Mouse (Mus musculus): ENCODE results near the gene Gm10320.
A peak's percentile ranks its signal among the peaks of the same experiment; 100 is the strongest.

Gene Gm10320

DNA sequence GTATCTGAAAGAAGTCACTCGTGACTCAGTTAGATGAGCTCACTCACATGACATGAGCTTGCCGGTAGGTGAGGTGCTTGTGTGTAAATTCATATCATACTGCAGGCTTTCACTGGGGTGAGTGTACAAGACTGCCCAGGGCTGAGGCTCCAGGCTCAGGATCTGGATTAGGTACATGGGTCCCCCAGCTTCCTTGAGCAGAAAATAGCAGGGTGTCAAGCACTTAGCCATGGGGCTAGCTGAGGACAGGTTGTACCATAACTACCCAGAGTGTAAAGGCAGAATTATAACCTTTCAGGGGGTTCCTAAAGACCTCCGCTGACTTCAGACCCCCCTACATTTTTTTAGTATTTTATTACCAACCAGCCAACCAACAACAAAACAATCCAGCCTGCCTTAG is at the start of gene Gm10320:
Gm10320 (minus strand) TSS at position 93 of the 400 bp plus-strand sequence.
- DNase-seq = no peak

DNA sequence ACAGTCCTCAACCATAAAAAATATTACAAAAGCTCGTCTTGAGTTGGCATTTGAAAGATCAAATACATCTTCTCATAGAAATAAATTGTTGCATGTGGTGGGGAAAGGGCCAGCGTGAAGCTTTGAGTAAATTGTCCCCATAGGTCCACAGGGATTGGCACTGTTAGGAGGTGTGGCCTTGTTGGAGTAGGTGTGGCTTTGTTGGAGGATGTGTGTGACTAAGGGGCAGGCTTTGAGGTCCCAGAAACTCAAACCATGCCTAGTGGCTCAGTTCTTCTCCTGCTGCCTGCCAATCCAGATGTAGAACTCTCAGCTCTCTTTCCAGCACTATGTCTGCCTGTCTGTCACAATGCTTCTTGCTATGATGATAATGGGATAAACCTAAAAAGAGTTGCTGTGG is 49.8 kb upstream of the Gm10320 start:
- DNase-seq = no peak

DNA sequence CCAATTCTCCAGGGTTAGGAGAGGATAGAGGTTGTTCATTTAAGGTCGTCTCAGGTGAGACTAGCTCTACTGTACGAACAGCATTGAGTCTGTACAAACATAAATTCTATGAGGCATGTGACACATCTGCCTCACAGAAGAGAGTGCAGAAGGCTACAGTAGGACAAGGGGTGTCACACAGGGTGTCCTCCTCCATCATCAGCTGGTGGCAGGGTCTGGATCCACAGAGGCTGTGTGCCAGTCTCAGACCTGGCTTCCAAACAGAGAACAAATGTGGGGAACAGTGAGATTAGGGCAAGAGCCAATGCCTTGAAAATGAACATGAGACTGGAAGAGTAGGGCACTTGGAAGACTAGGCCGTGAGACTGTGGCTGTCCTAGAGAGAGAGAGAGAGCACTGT is 48.4 kb upstream of the Gm10320 start:
- DNase-seq = no peak

- peak; percentile 62 to 84 for DNase-seq
Measured at GRCm38 (mm10) chr13:98539311-98539710, 47.5 kb upstream of the Gm10320 start.

DNA sequence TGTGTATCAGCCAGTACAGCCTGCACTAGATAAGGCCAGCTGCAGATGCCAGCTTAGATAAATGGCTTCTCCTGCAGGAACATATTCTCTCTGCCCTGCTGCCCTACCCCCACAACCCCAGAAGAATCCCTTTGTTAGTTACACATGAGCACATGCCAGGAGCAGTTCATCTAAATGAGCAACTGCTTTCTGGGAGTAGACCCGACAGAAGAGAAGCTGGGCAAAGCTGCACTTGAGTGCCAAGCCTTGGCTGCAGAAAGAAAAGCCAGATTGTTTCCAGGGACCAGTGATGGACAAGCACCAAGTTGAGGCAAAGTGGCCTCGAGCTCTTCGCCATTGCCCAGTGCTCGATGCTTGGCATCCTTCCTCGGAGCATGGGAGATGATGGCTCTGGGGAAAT is 46.8 kb upstream of the Gm10320 start:
- no peak for DNase-seq

DNA sequence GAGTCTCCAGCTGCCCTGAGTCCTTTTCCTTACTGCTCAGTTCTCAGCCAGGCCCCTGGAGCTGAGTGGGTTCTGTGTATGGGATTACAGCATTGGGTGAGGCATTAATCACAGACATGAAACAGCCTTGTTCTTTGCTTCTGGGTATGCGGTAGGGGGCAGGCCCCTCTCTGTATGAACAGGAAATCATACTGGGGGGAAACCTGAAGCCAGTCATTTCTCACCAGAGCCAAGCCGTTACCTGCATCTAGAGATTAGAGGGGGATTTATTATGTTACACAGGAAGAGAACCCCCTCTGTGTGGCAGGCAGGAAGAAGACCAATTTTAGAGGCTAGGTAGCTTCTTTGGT is 43.1 kb upstream of the Gm10320 start:
- no peak for DNase-seq

GRCm38 (mm10) chr13:98534190-98534912 is 42.5 kb upstream of the Gm10320 start:
- peak; percentile 56 to 66 for DNase-seq

- peak; percentile 59 to 61 for DNase-seq
Measured at GRCm38 (mm10) chr13:98533415-98533814, 41.6 kb upstream of the Gm10320 start.

- DNase-seq = no peak
Measured at GRCm38 (mm10) chr13:98532699-98533375, 41.0 kb upstream of the Gm10320 start.

DNA sequence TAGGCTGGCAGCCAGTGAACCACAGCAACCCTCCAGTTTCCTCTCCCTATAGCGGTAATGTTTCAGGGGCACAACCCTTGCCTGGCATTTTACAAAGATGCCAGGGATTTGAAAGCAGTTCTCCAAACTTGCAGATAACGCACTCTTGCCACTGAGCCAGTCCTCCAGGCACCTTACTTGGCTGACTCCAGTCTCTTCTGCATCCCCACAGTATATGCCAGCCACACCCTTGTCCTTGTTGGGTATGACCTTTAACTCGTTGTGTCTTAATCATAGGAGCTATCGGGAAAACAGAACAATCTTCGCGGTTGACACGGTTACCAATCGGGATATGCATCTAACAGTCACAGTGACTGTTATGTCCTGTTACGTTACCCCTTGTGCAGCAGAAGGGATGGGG is 40.2 kb upstream of the Gm10320 start:
- no peak for DNase-seq

- no peak for DNase-seq
Measured at GRCm38 (mm10) chr13:98531306-98531705, 39.5 kb upstream of the Gm10320 start.

GRCm38 (mm10) chr13:98523719-98524316 is 32.0 kb upstream of the Gm10320 start:
- DNase-seq = no peak

- DNase-seq = no peak
Measured at GRCm38 (mm10) chr13:98518341-98518740, 26.5 kb upstream of the Gm10320 start.

GRCm38 (mm10) chr13:98517666-98518065 is 25.9 kb upstream of the Gm10320 start:
- no peak for DNase-seq

GRCm38 (mm10) chr13:98516985-98517384 is 25.2 kb upstream of the Gm10320 start:
- no peak for DNase-seq

- DNase-seq = no peak
Measured at GRCm38 (mm10) chr13:98512066-98512465, 20.3 kb upstream of the Gm10320 start.

DNA sequence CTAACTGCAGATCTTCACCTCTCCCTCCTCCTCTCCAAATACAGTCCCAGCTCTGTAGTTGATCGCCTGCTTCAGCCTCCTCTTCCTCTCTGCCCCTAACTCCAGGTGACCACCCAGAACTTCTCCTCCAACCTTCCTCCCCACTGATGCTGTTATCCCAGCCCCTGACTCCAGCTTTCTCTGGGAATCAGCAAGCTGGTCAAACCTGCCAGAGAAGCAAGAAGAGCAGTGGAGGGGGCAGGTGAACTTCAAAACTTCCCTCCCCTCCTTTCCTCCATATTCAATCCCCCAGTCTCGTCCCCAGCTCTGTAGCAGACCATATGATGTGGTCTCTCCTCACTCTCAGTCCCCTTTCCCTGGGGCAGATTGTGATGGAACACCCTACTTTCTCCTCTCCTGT is 15.9 kb upstream of the Gm10320 start:
- no peak for DNase-seq

GRCm38 (mm10) chr13:98506496-98506895 is 14.7 kb upstream of the Gm10320 start:
- DNase-seq = no peak

DNA sequence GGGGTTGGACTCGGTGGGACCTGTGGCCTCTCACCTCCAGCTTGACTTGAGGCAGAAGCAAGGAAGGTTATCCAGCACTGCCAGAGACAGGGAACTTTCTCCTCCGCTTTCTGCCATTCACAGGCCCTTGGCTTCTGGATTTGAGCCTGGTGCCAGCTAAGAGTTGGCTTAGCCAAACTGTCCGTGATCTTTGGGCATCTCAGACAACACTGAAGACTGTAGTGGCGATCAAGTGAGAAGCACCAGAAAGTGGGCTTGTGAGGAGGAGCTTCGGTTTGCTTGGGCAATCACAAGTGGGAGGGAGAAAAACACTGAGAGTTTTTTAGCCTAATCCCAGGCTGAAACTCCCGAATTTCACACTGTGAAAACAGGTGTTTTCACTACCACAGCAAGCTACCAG is 14.2 kb upstream of the Gm10320 start:
- DNase-seq = no peak

- DNase-seq = no peak
Measured at GRCm38 (mm10) chr13:98505489-98505857, 13.7 kb upstream of the Gm10320 start.

GRCm38 (mm10) chr13:98504661-98505488 is 13.1 kb upstream of the Gm10320 start:
- no peak for DNase-seq

DNA sequence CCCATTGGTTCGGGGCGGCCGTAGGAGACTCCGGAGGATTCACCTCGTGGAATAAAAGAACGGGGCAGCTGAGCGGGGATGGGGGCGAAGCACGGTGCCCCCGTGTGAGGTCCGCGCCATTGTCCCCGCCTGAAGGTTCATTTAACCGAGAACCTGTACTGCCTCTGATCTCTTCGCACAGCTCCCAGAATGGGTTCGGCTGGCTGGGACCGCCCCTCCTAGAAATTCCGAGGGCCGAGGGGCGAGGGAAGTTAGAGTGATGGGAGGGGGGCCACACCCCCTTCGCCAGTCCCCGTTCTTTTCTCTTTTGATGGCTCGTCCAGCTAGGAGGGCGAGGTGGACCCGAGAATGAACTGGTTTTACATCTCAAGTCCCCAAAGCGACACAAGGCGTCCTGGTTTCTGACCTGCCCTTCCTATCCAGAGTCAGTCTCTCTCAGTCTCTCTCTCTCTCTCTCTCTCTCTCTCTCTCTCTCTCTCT is 12.4 kb upstream of the Gm10320 start:
- no peak for DNase-seq

- no peak for DNase-seq
Measured at GRCm38 (mm10) chr13:98503601-98504000, 11.8 kb upstream of the Gm10320 start.
